Mouse (Mus musculus): ENCODE data around the gene Dmp1.

Dmp1 gene

GRCm38 (mm10) chr5:104202351-104202750, at the start of gene Dmp1:
Dmp1 (plus strand) TSS chr5:104202613.
- no peak for DNase-seq (ENCODE audit: low spot score)

GRCm38 (mm10) chr5:104157701-104158100, 44.7 kb upstream of the Dmp1 start:
- no peak for DNase-seq (ENCODE audit: low spot score)

GRCm38 (mm10) chr5:104158332-104159052, 43.9 kb upstream of the Dmp1 start:
- DNase-seq (ENCODE audit: low spot score) = no peak

- DNase-seq (ENCODE audit: low spot score) = no peak
Observed at GRCm38 (mm10) chr5:104160581-104160980, 41.8 kb upstream of the Dmp1 start.

GRCm38 (mm10) chr5:104161390-104161789, 41.0 kb upstream of the Dmp1 start:
- DNase-seq (ENCODE audit: low spot score) = no peak

GRCm38 (mm10) chr5:104163536-104163935, 38.9 kb upstream of the Dmp1 start:
- DNase-seq (ENCODE audit: low spot score) = no peak

- no peak for DNase-seq (ENCODE audit: low spot score)
Observed at GRCm38 (mm10) chr5:104170412-104170811, 32.0 kb upstream of the Dmp1 start, which contains the start of gene Dspp. Dspp (plus strand) TSS chr5:104170712.

GRCm38 (mm10) chr5:104173094-104173493, 29.3 kb upstream of the Dmp1 start:
- no peak for DNase-seq (ENCODE audit: low spot score)

- DNase-seq (ENCODE audit: low spot score) = no peak
Observed at GRCm38 (mm10) chr5:104183743-104184142, 18.7 kb upstream of the Dmp1 start.

- DNase-seq (ENCODE audit: low spot score) = no peak
Observed at GRCm38 (mm10) chr5:104187281-104187680, 15.1 kb upstream of the Dmp1 start.

- DNase-seq (ENCODE audit: low spot score) = no peak
Observed at GRCm38 (mm10) chr5:104195086-104195485, 7.3 kb upstream of the Dmp1 start.

- DNase-seq (ENCODE audit: low spot score) = no peak
Observed at GRCm38 (mm10) chr5:104201153-104201950, 1.1 kb upstream of the Dmp1 start.

GRCm38 (mm10) chr5:104212531-104212930, 10.1 kb downstream of the Dmp1 start:
- DNase-seq (ENCODE audit: low spot score) = no peak

- no peak for DNase-seq (ENCODE audit: low spot score)
Observed at GRCm38 (mm10) chr5:104218926-104219325, 16.5 kb downstream of the Dmp1 start.

GRCm38 (mm10) chr5:104224299-104224698, 21.9 kb downstream of the Dmp1 start:
- no peak for DNase-seq (ENCODE audit: low spot score)

- no peak for DNase-seq (ENCODE audit: low spot score)
Observed at GRCm38 (mm10) chr5:104224750-104225149, 22.3 kb downstream of the Dmp1 start.

- DNase-seq (ENCODE audit: low spot score) = no peak
Observed at GRCm38 (mm10) chr5:104228497-104228896, 26.1 kb downstream of the Dmp1 start.

GRCm38 (mm10) chr5:104236741-104237140, 34.3 kb downstream of the Dmp1 start:
- DNase-seq (ENCODE audit: low spot score) = no peak

GRCm38 (mm10) chr5:104239674-104240378, 37.4 kb downstream of the Dmp1 start:
- peak; percentile 23 for DNase-seq (ENCODE audit: low spot score)

- no peak for DNase-seq (ENCODE audit: low spot score)
Observed at GRCm38 (mm10) chr5:104244261-104244660, 41.8 kb downstream of the Dmp1 start.

- DNase-seq (ENCODE audit: low spot score) = no peak
Observed at GRCm38 (mm10) chr5:104251811-104252210, 49.4 kb downstream of the Dmp1 start.

GRCm38 (mm10) chr5:104256585-104256984, 54.2 kb downstream of the Dmp1 start:
- DNase-seq (ENCODE audit: low spot score) = no peak
